Mouse (Mus musculus) granulocyte monocyte progenitor cell, adult 5-6 weeks (primary cell): ENCODE results near the gene Pi4k2a. TPM values are rescaled to one million over a fixed set of nuclear protein-coding genes. Genes with fewer than 3 reads are reported as not detected.
"Not testable (repeated sequence)": the region's sequence is repeated elsewhere in the genome, so short reads cannot be mapped to it uniquely, and the experiment has no call there.

Experiments used
- ATAC-seq: replicated peaks from 2 replicates; pipeline ENCODE4 v1.8.0; 2016; ENCODE audit warnings: mild to moderate bottlenecking, moderate TSS enrichment, inconsistent platforms; ENCODE audit not compliant: poor library complexity, severe bottlenecking
- total RNA-seq, 2 experiments: library from RNA; stranded (forward) in 1 of 2; stranded (reverse) in 1 of 2; fragments of 200-712, 200-1000 nt in 1 of 2; fragments of >200 nt in 1 of 2; fragmentation: Nextera tagmentation in 1 of 2; gene quantifications; 2 replicates each; pipeline ENCODE4 v1.2.3; 2014 to 2017

The Pi4k2a gene
- total RNA-seq, 2 experiments from 2014 or later, result 6.7 to 19.1 TPM

DNA sequence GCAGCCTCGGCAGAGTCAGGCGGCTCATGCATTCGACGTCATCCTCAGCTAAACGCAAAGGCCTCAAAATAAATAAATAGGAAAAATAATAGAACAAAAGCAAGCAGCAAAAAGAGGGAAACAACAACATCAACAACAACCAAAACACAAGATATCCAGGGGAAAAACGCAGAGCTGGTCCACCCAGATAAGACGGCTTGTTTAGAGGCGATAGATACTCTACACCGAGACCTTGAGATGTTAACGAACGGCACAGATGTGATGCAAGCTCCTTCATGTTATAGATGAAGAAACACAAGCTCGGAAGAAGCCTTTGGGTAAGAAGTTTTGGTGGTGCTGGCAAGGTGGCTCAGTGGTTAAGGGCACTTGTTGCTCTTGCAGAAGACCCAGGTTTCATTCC is 11.3 kb upstream of the Pi4k2a start:
- no peak for ATAC-seq

DNA sequence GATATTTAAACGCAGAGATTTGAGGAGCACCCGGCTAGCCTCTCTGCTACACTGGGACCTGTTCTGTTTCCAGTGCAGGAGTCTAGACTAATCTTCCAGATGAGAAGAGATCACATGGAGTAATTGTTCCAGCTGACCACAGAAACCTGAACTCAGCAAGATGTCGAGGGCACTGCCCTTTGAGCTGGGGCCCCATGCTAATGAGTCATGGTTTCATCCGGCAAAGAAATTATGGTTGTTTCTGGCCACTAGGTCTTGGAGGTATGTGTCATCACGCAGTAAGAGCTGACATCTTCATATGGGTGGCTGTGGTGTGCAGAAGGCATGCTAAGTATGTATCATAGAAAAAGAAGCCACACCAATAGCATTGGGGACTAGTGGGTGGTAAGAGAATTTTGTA is 10.3 kb upstream of the Pi4k2a start:
- ATAC-seq, result no peak

DNA sequence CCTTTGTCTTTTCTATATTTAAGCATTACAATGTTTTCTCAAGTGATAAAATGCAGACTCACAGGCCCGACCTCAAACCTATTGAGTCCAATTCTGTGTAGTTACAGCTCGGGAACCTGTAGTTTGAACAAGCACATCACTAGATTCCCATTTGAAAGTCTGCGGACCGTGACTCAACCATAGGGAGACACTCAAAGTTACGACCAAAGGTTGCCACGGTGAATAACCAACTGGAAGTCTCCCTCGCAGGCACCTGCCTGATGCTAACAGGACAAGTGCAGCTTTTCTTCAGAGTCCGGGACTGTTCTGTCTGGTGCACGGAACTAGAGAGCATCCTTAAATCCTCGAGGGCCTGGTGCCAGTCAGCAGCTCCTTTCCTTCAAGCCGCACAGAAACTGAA is 9.8 kb upstream of the Pi4k2a start:
- no peak for ATAC-seq

DNA sequence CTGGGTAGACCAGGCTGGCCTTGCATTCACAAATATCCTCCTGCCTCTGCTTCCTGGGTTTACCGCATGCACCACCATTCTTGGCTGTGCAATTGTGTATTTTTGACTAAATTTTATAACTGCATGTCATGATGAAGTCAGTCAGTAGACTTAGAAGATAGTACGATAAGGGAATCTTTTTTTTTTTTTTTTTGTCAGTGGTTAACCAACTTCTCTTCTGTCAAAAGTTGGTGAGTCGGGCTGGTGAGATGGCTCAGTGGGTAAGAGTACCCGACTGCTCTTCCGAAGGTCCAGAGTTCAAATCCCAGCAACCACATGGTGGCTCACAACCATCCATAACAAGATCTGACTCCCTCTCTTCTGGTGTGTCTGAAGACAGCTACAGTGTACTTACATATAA is 8.7 kb upstream of the Pi4k2a start:
- not testable (repeated sequence) for ATAC-seq

DNA sequence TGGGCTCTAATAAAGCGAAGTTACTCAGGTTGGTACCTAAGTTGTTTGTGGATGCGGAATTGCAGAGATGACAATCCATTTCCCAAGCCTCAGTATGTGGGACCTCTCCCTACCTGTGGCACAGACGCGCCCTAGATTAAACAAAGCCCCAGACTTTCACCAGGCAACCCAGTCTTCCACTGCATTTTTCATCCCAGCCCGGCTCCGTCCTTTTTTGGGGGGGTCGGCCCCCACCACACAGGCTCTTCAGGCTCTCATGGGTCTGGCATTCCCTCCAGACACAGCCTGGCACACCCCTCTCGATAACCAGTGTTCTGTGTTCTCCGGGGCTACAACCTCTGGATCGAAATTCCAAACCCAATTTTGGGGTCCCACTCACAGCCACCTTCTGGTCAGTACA is 4.6 kb upstream of the Pi4k2a start:
- ATAC-seq, result no peak

DNA sequence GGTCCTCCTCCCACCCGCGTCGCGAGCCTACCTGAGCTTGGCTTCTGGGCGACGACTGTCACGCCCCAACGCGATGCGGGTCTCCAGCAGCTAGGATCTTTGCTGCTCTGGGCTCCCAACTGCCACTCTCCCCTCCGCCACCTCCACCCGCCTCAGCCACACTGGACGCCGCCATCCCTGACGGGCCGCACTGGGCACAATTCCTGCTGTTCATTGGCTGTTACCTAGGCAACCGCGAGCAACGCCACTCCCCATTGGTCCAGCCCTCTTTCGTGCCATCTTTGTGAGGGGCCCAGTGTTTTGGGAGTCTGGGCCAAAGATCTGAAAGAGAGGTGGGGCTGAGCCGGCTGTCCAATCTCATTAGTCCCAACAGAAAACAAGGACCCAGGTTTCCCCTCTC is 4.1 kb upstream of the Pi4k2a start, which contains the start of gene Morn4:
Gene Morn4, minus strand, starts transcription at position 192 of the 400 bp plus-strand sequence.
- ATAC-seq, result peak; percentile 24

DNA sequence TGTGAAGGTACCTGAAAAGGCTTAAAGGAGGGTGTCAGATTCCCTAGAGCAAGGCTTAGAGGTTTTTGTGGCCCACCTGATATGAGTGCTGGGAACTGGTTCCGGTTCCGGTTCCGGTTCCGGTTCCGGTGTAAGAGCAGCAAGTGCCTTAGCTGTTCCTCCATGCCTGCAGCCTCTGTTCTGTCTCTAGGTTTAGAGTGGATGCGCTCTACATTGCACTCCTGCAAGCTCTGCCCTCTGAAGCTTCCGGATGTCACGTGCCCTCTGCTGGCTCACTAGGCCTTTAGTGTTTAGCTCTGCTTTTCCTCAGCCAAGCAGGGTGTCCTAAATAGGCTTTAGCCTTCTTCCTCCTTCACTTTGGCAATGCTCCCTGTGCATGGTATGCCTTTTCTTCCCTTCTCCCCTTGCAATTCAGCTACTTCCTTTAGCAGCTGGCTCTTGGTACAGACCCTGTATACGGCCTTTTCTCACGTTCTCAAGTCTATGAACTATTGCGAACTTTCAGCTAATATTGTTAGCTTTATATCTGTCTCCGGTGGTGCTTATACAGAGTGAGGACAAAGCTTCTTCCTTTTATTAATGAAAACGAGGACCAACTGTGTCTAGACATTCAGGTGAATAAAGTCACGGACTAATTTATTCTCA is 1.0 kb upstream of the Pi4k2a start:
- ATAC-seq, result peak; percentile 42

DNA sequence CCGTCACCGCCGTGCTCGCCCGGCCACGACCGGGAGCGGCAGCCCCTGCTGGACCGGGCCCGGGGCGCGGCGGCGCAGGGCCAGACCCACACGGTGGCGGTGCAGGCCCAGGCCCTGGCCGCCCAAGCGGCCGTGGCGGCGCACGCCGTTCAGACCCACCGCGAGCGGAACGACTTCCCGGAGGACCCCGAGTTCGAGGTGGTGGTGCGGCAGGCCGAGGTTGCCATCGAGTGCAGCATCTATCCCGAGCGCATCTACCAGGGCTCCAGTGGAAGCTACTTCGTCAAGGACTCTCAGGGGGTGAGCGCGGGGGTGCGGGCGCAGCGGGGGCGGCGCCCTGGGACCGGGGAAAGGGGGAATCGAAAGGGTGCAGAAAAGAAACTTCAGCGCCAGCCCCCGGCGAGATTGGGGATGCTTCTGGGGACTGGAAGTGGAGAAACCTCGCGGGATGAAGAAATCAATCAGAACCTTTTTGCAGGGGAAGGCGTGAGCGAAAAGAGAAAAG is 419 bp downstream of the Pi4k2a start:
- ATAC-seq, result peak; percentile 41

DNA sequence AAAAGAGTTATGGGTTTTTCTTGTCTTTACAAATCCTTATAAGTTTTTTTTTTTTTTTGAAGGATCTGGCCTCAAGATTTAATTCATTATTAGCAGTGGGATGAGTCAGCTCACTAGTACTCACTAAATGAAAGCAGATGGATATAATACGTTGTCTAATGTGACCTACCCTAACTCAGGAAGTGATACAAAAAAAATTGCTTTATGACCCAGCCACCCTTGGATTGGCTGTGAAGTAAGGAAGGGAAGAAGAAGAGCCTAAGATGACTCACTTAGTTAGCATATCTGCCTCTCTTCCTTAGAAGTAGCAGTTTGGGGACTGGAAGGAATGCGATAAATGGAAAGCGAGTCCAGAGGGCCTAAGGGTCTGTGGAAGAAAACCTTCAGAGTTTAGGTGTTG is 9.1 kb downstream of the Pi4k2a start:
- no peak for ATAC-seq

DNA sequence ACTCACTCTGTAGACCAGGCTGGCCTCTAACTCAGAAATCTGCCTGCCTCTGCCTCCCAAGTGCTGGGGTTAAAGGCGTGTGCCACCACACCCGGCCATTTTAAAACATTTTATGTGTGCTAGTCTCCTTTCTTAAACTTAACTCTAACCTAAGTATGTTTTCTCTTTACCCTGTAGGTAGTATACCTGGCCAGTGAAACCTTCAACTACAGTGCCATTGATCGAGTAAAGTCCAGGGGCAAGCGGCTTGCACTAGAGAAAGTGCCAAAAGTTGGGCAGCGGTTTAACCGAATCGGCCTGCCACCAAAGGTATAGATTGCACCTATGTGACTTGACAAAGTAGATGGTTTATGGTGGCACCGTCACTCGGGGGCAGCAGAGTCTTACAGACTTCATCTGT is 14.4 kb downstream of the Pi4k2a start:
- no peak for ATAC-seq

DNA sequence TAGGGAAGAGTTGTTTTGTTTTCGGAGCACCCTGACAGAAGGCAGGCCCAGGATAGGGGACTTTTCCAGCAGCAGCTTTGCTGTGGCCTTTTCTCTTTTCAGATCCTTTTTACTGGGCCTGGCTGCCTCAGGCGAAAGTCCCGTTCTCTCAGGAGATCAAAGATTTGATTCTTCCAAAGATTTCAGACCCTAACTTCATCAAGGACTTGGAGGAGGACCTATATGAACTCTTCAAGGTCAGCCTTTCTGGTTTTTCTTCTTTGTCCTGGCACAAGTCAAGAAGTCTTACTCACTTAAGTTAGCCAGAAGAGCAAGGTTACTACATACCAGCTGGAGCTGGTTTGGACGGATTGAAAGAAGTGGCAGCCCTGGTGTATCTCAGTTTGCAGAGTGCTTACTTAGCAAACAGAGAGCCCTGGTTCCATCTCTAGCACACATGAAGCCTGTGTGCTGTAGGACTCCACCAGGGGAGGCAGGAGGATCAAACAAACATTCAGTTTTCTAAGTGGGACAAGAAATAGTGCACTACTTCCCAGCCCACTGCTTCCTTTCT is 25.6 kb downstream of the Pi4k2a start:
- no peak for ATAC-seq

DNA sequence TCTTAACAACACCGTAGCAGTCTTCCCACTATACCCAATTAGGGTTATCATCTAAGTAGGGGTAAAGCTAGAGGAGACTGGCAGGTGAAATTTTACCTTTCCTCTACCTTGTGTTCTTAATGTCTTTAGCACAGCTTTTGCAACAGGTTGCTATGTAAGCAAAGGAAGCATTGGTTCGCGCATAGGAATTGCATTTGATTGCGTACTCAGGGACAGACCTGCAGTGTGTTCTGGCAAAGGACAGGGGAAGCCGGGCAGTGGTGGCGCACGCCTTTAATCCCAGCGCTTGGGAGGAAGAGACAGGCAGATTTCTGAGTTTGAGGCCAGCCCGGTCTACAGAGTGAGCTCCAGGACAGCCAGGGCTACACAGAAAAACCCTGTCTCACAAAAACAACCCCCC is 27.9 kb downstream of the Pi4k2a start:
- ATAC-seq, result no peak

DNA sequence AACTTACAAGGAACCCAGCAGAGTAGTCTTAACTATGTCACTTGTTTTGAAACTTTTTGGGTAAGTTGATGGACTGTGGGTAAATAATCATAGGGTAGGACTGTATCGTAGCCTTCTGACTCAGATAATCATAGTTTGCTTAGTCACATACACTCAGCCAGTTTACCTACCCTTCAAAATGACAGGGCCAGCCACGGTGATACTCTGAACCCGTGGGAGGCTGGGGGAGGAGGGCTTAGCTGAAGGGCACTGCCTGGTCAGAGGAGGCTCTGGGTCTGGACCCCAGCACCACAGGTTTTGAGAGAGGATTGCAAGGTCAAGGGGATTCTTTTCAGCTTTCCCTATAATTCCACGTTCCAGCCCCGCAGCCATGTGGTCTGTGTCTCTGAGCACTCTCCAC is 28.3 kb downstream of the Pi4k2a start:
- no peak for ATAC-seq

DNA sequence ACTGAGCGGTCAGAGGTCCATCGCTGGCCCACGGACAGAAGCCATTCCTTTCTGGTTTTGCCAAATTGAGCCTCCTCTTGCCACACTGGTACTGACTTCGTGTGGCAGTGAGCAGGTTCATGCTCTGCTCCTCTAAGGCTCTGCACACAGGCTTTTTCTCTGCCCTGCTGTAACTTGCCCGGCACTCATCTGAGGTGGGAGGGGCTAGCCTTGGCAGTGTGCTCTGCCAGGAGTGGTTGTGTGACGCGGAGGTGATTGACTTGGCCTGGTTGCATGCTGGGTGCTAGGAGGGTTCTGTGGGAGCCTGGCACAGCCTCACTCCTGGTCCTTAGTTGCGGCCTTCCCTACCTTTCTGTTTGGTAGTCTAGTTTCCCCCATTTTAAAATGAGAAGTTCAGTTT is 30.2 kb downstream of the Pi4k2a start:
- ATAC-seq, result no peak

DNA sequence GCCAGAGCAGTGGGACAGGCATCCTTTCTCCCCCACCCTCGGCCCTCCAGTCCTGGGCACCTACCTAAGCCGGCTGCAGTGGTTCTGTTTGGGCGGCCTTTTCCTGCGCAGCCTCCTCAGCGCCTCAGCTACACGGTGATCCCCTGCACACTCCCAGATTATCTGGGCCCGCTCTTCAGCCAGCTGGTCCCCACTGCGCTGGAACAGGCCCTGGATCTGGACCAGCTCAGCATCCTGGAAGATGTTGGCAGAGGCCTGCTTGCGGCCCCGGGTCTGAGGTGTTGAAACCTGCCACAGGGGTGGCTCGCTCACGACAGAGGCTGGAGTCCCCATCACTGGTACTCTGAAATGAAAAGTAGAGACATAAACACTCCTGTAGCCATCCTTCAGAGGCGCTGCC is 34.4 kb downstream of the Pi4k2a start:
- no peak for ATAC-seq

DNA sequence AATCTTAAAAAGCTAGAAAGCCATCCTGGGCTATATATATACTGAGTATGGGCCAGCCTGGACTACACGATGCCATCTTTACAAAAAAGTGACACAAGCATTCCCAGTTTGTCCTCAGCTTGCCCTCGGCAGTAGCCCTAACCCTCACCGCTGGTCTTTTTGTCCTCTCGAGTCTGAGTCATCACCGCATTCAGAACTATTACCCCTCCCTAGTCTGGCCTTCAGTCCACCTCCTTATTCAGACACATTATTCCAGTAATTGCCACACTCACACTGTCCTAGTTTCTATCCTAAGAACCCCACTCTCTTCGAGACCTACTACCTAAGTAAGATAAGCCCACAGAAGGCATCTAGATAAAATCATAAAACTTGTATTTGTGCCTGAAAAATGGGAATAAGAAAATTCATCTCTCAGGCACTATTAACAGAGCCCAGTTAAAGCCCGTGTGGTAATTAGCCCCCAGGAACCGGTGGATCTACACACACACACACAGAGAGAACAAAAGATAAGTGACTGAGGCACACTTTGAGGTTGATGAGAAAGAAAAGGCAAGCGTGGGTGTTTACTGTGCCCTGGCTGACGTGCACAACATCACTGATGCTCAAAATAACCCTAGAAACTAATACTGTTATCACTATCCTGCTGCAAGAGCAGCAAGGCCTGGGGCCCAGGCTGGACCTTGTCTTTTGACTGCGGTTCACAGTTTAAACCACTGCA is 35.4 kb downstream of the Pi4k2a start:
- no peak for ATAC-seq

DNA sequence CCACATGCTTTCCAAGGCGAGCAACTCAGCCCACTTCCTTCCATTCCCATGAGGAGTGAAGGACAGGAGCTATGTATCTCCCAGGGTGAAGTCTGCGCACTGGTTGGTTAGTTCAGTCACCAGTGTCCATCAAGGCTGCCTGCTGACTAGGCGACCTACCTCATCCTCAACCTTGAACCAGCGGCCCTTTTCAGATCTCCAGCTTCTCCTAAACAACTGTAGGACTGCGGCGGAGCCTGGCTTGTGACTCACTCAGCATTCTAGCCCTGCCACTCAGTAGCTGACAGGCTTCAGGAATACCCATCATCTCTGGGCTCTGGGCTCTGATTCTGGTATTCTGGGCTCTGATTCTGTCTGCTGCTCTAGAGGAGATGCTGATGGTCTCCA is 35.9 kb downstream of the Pi4k2a start:
- no peak for ATAC-seq

DNA sequence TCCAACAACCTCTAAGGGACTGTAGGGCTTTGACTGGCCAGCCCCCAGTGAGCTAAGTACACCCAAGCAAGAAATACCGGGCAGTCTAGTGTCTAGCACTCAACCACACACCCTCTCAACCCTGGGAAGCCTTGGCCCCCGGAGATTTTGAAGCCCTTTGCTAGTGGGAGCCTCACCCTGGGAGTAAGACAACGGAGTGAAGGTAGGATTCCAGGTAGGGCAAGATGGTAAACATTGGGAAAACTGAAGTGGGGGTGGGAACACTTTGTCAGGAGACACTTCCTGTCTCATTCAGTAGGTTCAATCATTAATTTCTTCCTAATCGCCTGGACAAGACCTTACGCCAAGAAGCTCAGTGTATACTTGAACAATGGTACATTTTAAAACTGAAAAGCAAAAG is 36.8 kb downstream of the Pi4k2a start:
- no peak for ATAC-seq

DNA sequence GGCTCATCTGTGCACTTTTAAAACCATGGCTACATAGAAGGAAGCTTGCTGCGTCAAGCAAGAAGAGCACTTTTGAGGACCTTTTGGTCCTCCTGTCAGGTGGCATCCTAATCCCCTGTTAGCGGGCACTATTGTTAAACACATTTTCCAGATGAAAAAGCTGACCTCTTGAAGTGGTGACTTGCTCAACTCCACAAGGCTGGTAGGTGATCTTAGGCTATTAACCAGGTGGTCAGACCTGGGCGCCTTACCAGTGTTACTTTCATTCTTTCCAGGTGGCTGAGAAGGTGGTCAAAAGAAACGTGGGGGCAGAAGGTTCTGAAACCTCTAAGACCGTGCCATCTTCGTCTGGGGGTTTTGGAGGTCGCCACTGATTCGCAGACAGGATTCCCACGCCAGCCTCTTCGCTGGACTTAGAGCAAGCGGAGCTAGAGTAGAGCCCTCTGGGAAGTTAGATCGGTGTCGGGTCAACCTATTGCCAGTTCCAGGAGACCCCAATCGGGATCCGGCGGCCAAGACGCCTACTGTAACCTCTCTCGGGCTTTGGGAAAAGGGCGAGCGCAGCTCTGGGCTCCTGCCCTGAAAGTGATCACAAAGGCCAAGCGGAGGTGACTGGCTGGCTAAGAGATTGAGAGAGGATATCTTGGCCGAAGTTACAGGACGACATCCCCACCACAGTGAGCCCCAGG is 37.9 kb downstream of the Pi4k2a start:
- no peak for ATAC-seq

DNA sequence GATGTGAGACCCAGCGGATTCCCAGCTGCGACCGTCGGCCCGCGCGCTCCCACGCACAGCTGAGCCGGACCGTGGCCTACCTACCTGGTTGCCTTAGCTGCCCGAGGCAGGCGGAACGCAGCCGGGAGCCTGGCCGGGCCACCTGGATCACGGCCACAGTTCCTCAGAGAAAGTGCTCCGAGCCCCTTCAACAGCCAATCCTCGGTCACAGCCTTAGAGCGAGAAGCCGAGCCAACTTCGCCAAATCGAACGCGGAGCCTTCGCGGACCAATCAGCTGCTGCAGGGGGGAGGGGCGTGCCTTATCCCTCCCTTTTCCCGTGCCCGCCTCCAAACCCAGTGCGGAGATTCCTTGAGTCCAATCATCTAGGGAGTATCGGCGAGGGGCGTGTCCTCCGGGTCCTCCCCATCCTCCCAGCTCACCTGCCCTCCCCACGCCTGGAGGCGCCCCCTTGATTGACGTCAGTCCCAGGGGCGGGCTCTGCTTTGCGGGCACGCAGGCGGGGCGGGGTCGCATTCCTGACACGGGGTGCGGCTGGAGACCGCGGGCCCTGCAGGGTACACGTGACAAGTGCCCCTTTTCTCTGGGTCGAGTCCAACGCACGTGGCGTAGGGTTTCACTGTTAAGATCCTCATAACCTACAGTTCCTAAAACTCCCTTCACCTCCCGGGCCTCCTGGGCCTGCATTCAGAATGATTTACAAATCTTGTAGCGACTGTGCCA is 38.7 kb downstream of the Pi4k2a start, which contains the start of gene Avpi1:
Gene Avpi1, minus strand, starts transcription at position 273 of the 722 bp plus-strand sequence.
- peak; percentile 89 for ATAC-seq
